Mouse (Mus musculus): Measurements from ENCODE around the gene Cntrob.

- TF ChIP-seq POLR2A (IDR thresholded peaks at IDR 0.05; ENCODE audit: borderline replicate concordance, control insufficient read depth, low read depth, low read length) = no peak
- no peak for TF ChIP-seq CTCF (IDR thresholded peaks at IDR 0.05; ENCODE audit: control insufficient read depth, insufficient read depth, low read length)
Measured at GRCm38 (mm10) chr11:69298231-69298630, 25.3 kb downstream of the Cntrob start.
